Mouse (Mus musculus): ENCODE results near the gene Olfr943. TPM values are rescaled to one million over a fixed set of nuclear protein-coding genes. Genes with fewer than 3 reads are reported as not detected.

The Olfr943 gene
- not detected in 2 replicates for polyA plus RNA-seq (2015; fragmentation: Nextera tagmentation; extraction: Ambion mirVana)

DNA sequence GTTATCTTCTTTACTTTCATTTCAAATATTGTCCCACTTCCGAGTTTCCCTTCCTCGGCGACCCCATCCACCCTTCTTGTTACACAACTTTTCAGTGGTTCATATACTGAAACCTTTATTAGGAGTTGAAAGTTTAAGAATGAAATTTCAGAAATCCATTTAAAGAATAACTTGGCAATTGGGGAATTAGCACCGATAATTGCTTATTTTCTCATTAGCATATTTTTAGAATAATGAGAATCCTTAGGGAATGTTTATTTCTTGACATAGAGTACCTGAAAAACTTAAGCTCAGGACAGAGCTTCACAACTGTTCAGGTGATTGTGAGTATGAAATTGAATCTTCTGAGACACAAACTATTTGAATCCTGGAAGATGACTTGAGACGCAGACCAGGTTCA is at the start of gene Olfr943:
TSS of gene Olfr943 (plus strand) at position 301 of the 400 bp plus-strand sequence.
- 0 out of 2 replicates have a peak, but pooled peaks cover 4% of the 10 kb centered on the region for H3K9me3 ChIP-seq (replicated peaks)
- no peak within 1 kb of the TSS for H3K4me2 ChIP-seq
- no peaks in the 10 kb centered on the region for H3K36me3 ChIP-seq
- no peak within 1 kb of the TSS for H3K4me3 ChIP-seq (replicated peaks)
- H3K4me1 ChIP-seq, result no peaks in the 10 kb centered on the region
- no peaks in the 10 kb centered on the region for H3K27me3 ChIP-seq
- no peak for ATAC-seq (replicated peaks; ENCODE audit: low FRiP score)
- H3K9ac ChIP-seq, result no peak within 1 kb of the TSS
- H3K27ac ChIP-seq, result no peak within 1 kb of the TSS
- WGBS, result 87% methylated on average over 5 of the region's 5 CpGs

DNA sequence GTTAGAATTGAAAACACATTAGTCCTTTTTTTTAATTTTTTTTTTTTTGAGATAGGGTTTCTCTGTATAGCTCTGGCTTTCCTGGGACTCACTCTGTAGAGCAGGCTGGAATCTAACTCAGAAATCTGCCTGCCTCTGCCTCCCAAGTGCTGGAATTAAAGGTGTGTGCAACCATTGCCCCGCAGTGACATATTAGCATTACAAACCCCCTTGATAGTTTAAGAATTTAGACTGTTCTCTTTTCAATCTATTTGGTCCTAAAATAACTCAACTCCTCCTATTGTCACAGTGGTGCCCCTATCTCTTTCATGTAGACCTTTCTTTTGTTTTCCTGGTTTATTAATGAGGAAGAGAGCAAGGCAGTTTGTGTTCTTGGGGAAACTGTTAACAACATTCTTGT is 38.8 kb upstream of the Olfr943 start:
- H3K27me3 ChIP-seq, result no peaks in the 10 kb centered on the region
- no peak for ATAC-seq (replicated peaks; ENCODE audit: low FRiP score)
- 90% methylated on average over 1 of the region's 1 CpGs for WGBS

DNA sequence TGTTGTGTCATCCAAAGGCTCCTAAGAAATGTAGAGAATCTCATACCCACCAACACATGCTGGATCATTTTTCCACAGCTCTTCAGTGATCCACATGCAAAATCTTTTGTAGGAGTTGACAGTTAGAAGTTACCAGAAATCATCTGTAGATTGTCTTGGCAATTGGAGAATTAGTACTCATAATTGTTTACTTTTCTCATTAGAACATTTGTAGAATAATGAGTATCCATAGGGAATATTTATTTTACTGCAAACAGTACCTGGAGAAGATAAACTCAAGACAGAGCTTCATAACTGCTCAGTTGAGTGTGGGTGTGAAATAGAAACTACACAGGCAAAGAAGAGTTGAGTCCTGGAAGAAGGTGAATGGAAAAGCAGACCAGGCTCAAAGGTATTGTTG is 38.3 kb upstream of the Olfr943 start, which contains the start of gene Olfr27:
TSS of gene Olfr27 (plus strand) at position 301 of the 400 bp plus-strand sequence.
- Histone ChIP-seq H3K9me3 (replicated peaks) (no peaks in the 10 kb centered on the region), H3K4me2 (no peak within 1 kb of the TSS), H3K27ac (no peak within 1 kb of the TSS), H3K9ac (no peak within 1 kb of the TSS), H3K4me1 (no peaks in the 10 kb centered on the region), H3K36me3 (no peaks in the 10 kb centered on the region), H3K4me3 (replicated peaks) (no peak within 1 kb of the TSS), H3K27me3 (no peaks in the 10 kb centered on the region)
- ATAC-seq (replicated peaks; ENCODE audit: low FRiP score), result no peak

More for the DNA sequence above, 38.8 kb upstream of the Olfr943 start:
- no peak overlapping the region for H3K4me2 ChIP-seq
- H3K9ac ChIP-seq, result no peak overlapping the region
- no peaks in the 10 kb centered on the region for H3K9me3 ChIP-seq (replicated peaks)
- no peaks in the 10 kb centered on the region for H3K36me3 ChIP-seq
- H3K4me1 ChIP-seq, result no peaks in the 10 kb centered on the region
- no peak overlapping the region for H3K27ac ChIP-seq
- H3K4me3 ChIP-seq (replicated peaks), result no peak overlapping the region

DNA sequence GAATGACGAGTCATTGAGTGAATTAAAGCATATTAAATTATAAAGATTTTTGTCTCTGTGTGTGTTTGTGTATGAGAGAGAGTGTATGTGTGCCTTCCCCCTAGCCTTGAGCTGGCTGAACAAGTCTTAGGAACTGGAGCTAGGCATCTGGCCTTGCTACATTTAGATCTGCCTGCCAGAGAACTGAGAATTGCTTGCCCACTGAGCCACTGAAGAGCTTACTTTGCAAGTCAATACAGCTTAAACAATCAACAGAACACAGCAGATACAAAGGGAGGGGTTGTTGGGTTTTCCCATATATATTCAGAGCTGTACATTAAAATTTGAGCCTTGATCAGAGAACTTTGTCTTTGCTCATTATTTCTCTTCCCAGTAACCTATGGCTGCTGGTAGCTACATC is 13.7 kb upstream of the Olfr943 start:
- no peaks in the 10 kb centered on the region for H3K36me3 ChIP-seq
- WGBS, result 61% methylated on average over 1 of the region's 1 CpGs
- no peaks in the 10 kb centered on the region for H3K27me3 ChIP-seq
- no peak overlapping the region for H3K27ac ChIP-seq
- no peak overlapping the region for H3K9ac ChIP-seq
- ATAC-seq (replicated peaks; ENCODE audit: low FRiP score), result no peak
- no peak overlapping the region for H3K4me2 ChIP-seq
- no peaks in the 10 kb centered on the region for H3K9me3 ChIP-seq (replicated peaks)
- H3K4me3 ChIP-seq (replicated peaks), result no peak overlapping the region
- H3K4me1 ChIP-seq, result no peaks in the 10 kb centered on the region

DNA sequence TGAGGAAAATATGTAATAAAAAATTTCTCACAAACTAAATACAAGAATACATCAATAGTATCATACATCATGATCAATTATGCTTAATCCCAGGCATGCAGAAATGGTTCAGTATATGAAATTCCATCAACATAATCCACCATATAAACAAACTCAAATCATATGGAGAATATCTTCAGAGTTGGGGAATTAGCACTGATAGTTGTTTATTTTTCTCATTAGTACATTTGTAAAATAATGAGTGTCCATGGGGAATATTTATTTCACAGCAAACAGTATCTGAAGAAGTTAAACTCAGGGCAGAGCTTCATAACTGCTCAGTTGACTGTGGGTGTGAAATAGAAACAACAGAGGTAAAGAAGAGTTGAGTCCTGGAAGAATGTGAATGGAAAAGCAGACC is 35.5 kb downstream of the Olfr943 start, which contains the start of gene Olfr944:
TSS of gene Olfr944 (plus strand) at position 301 of the 400 bp plus-strand sequence.
- H3K9me3 ChIP-seq (replicated peaks), result no peaks in the 10 kb centered on the region
- no peaks in the 10 kb centered on the region for H3K36me3 ChIP-seq
- no peak within 1 kb of the TSS for H3K4me3 ChIP-seq (replicated peaks)
- H3K9ac ChIP-seq, result no peak within 1 kb of the TSS
- no peaks in the 10 kb centered on the region for H3K27me3 ChIP-seq
- no peaks in the 10 kb centered on the region for H3K4me1 ChIP-seq
- no peak within 1 kb of the TSS for H3K4me2 ChIP-seq
- no peak for ATAC-seq (replicated peaks; ENCODE audit: low FRiP score)
- no peak within 1 kb of the TSS for H3K27ac ChIP-seq

Other genes starting within 250 kb of the Olfr943 start
- gene Olfr930, start 236.5 kb upstream of the Olfr943 start, polyA plus RNA-seq (2015; fragmentation: Nextera tagmentation; extraction: Ambion mirVana), result not detected in 2 replicates
- not detected in 2 replicates for gene Olfr933, start 194.0 kb upstream of the Olfr943 start, polyA plus RNA-seq (2015; fragmentation: Nextera tagmentation; extraction: Ambion mirVana)
- gene Olfr934, start 178.0 kb upstream of the Olfr943 start, polyA plus RNA-seq (2015; fragmentation: Nextera tagmentation; extraction: Ambion mirVana), result not detected in 2 replicates
- gene Olfr935, start 166.6 kb upstream of the Olfr943 start, polyA plus RNA-seq (2015; fragmentation: Nextera tagmentation; extraction: Ambion mirVana), result not detected in 2 replicates
- not detected in 2 replicates for gene Olfr146, start 142.9 kb upstream of the Olfr943 start, polyA plus RNA-seq (2015; fragmentation: Nextera tagmentation; extraction: Ambion mirVana)
- not detected in 2 replicates for gene Olfr937, start 101.4 kb upstream of the Olfr943 start, polyA plus RNA-seq (2015; fragmentation: Nextera tagmentation; extraction: Ambion mirVana)
- gene Olfr938, start 87.4 kb upstream of the Olfr943 start, polyA plus RNA-seq (2015; fragmentation: Nextera tagmentation; extraction: Ambion mirVana), result not detected in 2 replicates
- gene Olfr27, start 38.2 kb upstream of the Olfr943 start, polyA plus RNA-seq (2015; fragmentation: Nextera tagmentation; extraction: Ambion mirVana), result not detected in 2 replicates
- gene Olfr944, start 35.6 kb downstream of the Olfr943 start, polyA plus RNA-seq (2015; fragmentation: Nextera tagmentation; extraction: Ambion mirVana), result not detected in 2 replicates
- not detected in 2 replicates for gene Olfr1537, start 83.7 kb downstream of the Olfr943 start, polyA plus RNA-seq (2015; fragmentation: Nextera tagmentation; extraction: Ambion mirVana)
- not detected in 2 replicates for gene Olfr945, start 110.5 kb downstream of the Olfr943 start, polyA plus RNA-seq (2015; fragmentation: Nextera tagmentation; extraction: Ambion mirVana)
- not detected in 2 replicates for gene Olfr948, start 159.7 kb downstream of the Olfr943 start, polyA plus RNA-seq (2015; fragmentation: Nextera tagmentation; extraction: Ambion mirVana)
- gene Olfr951, start 221.1 kb downstream of the Olfr943 start, polyA plus RNA-seq (2015; fragmentation: Nextera tagmentation; extraction: Ambion mirVana), result not detected in 2 replicates

Measured in kidney, embryonic 15.5 days (tissue).